Mouse (Mus musculus): ENCODE results near the gene Zbtb48.

DNA sequence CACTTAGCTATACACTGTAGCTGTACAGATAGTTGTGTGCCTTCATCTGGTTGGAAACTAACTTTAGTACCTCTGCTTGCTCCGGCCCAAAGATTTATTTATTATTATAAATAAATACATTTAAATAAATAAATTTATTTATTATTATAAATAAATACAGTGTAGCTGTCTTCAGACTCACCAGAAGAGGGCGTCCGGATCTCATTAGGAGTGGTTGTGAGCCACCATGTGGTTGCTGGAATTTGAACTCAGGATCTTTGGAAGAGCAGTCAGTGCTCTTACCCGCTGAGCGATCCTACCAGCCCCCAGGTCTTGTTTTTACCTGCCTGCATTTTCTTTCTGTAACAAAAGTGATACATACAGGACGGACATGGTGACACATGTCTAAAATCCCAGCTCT is 21.3 kb downstream of the Zbtb48 start:
- TF ChIP-seq CTCF (IDR thresholded peaks at IDR 0.05; ENCODE audit: extremely low read depth, insufficient read length, insufficient replicate concordance, low read depth, low read length), result peak; percentile 18; the same call in 1 of the 2 replicates
- no peak for TF ChIP-seq POLR2A (IDR thresholded peaks at IDR 0.05; ENCODE audit: low read depth, low read length)

All from small intestine, adult 2 months (tissue).